Mouse (Mus musculus): ENCODE measurements around the gene Grem2. TPM values are rescaled to one million over a fixed set of nuclear protein-coding genes. Genes with fewer than 3 reads are reported as not detected.

Gene Grem2
- 11.0 TPM for polyA plus RNA-seq (2014; fragmentation: Illumina TruSeq; extraction: RNeasy Lipid Tissue Mini Kit (QIAGEN cat#74804); ENCODE audit: low replicate concordance)

DNA sequence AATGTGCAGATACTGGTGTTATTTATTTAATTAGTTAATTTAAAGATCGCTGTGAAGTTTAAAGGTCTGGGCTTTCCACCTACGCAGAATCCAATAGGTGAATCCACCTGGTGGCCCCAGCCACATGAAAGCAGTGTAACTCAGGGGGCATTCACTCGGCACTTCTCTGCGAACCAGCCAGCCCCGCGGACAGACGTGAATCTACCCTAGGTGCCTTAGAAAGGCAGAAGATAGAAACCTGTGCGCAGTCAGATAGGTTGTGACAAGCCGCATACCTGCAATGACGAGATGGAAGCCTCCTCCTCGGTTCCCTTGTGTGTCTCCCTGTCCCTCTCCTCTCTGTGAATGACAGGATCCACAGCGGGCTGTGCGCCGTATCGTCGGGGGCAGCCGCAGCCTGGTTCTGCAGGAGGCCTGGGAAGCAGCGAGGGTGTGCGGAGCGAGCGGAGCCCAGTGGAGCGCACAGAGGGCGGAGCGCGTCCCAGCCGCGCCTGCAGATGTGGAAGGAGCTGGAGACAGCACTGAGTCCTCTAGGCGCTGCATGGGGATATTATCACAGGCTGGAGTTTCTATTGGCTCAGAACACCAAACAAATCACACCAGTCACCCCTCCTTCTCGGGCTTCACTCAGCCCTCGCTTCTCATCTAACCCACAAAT is at the start of gene Grem2:
Gene Grem2, minus strand, starts transcription at position 522 of the 658 bp plus-strand sequence.

Measured in small intestine, adult 10 weeks (tissue).